Mouse (Mus musculus) forebrain, embryonic 16.5 days (tissue): ENCODE results near the gene Chn1. TPM values are rescaled to one million over a fixed set of nuclear protein-coding genes. Genes with fewer than 3 reads are reported as not detected.

Experiments
- ATAC-seq: fragments of 200-750 bp; cut with Nextera tagmentation; 2 replicates; pipeline ENCODE4 v1.8.0; 2017; ENCODE audit warnings: mild to moderate bottlenecking, moderate library complexity
- H3K27ac ChIP-seq: fragments of 300-500 bp; sonication (generic); 2 replicates; pipeline ENCODE4 v1.5.1; 2014; ENCODE audit warnings: low read length, control low read depth
- H3K27me3 ChIP-seq: fragments of 300-500 bp; sonication (generic); replicated peaks from 2 replicates; pipeline ENCODE4 v1.6.1; 2014; ENCODE audit warnings: low read length; ENCODE audit not compliant: control insufficient read depth, insufficient read depth
- H3K36me3 ChIP-seq: fragments of 300-500 bp; sonication (generic); 2 replicates; pipeline ENCODE4 v1.6.1; 2014; ENCODE audit not compliant: control insufficient read depth, insufficient read depth
- H3K4me1 ChIP-seq: fragments of 300-500 bp; sonication (generic); replicated peaks from 2 replicates; pipeline ENCODE4 v1.6.1; 2014; ENCODE audit warnings: low read length; ENCODE audit not compliant: control insufficient read depth, insufficient read depth
- H3K4me2 ChIP-seq: fragments of 300-500 bp; sonication (generic); 2 replicates; pipeline ENCODE4 v1.6.1; 2014; ENCODE audit warnings: mild to moderate bottlenecking, low read length, control low read depth
- H3K4me3 ChIP-seq: fragments of 300-500 bp; sonication (generic); replicated peaks from 2 replicates; pipeline ENCODE4 v1.5.1; 2014; ENCODE audit warnings: mild to moderate bottlenecking, low read length, control low read depth
- H3K9ac ChIP-seq: fragments of 300-500 bp; sonication (generic); replicated peaks from 2 replicates; pipeline ENCODE4 v1.6.1; 2014; ENCODE audit warnings: low read depth, low read length, control low read depth
- H3K9me3 ChIP-seq: fragments of 300-500 bp; sonication (generic); 2 replicates; pipeline ENCODE4 v1.6.1; 2016; ENCODE audit warnings: low read length; ENCODE audit not compliant: control insufficient read depth
- WGBS: fragments of 180-500 bp; shearing (Covaris S2); extraction: QIAGEN DNeasy Blood & Tissue Kit; methylation state at CpG from one replicate; pipeline ENCODE4 v1.1.7; 2014; 5-methylcytosine and 5-hydroxymethylcytosine counted together
- polyA plus RNA-seq: library from polyadenylated mRNA; unstranded; fragments of >200 nt; fragmentation: Nextera tagmentation; extraction: Ambion mirVana; gene quantifications from 2 replicates; pipeline ENCODE4 v1.2.1, GENCODE M21; 2015

Chn1 gene
- polyA plus RNA-seq, 1 experiment from 2014 or later: 94.0 TPM

- Histone ChIP-seq H3K36me3 (no peaks in the 10 kb centered on the region), H3K9ac (no peak overlapping the region), H3K4me3 (no peak overlapping the region), H3K27ac (no peak overlapping the region), H3K9me3 (no peaks in the 10 kb centered on the region), H3K4me1 (peaks cover 8% of the 10 kb centered on the region), H3K4me2 (no peak overlapping the region), H3K27me3 (no peaks in the 10 kb centered on the region)
- peak; percentile 41; the same call in 1 of the 2 replicates for ATAC-seq
- WGBS: 9% methylated on average over 7 of the region's 7 CpGs
Observed at GRCm38 (mm10) chr2:73566162-73566561, 209.0 kb downstream of the Chn1 start.

DNA sequence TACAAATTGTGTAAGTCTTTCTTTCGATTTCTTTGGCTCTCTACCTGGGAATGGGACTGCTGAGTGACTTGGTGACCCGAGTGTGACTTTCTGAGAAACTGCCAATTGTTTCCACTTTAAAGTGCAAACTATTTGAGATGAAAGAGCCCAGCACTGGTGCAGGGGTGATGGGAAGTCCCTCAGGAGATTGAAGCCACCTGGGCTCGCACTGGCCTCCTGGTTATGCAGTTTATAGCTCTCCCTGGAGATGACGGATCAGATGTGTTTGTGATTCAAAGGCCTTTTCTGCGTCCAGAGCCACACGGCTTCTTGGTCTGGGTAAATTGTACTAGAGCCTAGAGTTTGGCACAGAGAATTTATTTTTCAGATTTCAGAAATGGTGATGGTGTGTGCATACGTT is 211.5 kb downstream of the Chn1 start:
- no peak overlapping the region for H3K4me3 ChIP-seq
- no peaks in the 10 kb centered on the region for H3K9me3 ChIP-seq
- H3K9ac ChIP-seq: no peak overlapping the region
- H3K4me1 ChIP-seq: peaks cover 9% of the 10 kb centered on the region
- 83% methylated on average over 7 of the region's 7 CpGs for WGBS
- H3K36me3 ChIP-seq: no peaks in the 10 kb centered on the region
- H3K27ac ChIP-seq: no peak overlapping the region
- ATAC-seq: no peak
- no peak overlapping the region for H3K4me2 ChIP-seq
- H3K27me3 ChIP-seq: no peaks in the 10 kb centered on the region

DNA sequence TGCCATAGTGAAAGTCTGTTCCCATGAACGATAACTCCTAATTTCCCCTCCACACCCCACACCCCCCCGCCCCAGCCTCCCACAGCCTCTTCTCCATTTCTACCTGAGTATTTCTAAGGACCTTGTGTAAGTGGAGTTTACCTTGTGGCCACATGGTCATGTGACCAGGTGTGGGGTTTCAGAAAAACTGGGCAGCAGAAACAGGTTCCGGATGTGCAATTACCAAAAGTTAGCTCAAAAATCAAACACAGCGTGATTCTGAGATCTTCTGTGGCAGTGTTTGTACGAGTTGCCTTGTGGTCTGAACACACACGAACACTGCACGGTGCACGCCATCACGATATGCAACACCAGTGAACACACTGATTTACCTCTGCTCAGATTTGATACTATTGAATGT is 212.5 kb downstream of the Chn1 start:
- no peak overlapping the region for H3K4me3 ChIP-seq
- H3K4me2 ChIP-seq: no peak overlapping the region
- no peak overlapping the region for H3K27ac ChIP-seq
- H3K27me3 ChIP-seq: no peaks in the 10 kb centered on the region
- H3K9me3 ChIP-seq: no peaks in the 10 kb centered on the region
- WGBS: 95% methylated on average over 9 of the region's 9 CpGs
- ATAC-seq: no peak
- H3K36me3 ChIP-seq: no peaks in the 10 kb centered on the region
- H3K9ac ChIP-seq: no peak overlapping the region
- peaks cover 9% of the 10 kb centered on the region for H3K4me1 ChIP-seq

GRCm38 (mm10) chr2:73561665-73562063 is 213.5 kb downstream of the Chn1 start:
- WGBS: 2% methylated on average over 8 of the region's 8 CpGs
- peaks cover 9% of the 10 kb centered on the region for H3K4me1 ChIP-seq
- H3K9ac ChIP-seq: no peak overlapping the region

DNA sequence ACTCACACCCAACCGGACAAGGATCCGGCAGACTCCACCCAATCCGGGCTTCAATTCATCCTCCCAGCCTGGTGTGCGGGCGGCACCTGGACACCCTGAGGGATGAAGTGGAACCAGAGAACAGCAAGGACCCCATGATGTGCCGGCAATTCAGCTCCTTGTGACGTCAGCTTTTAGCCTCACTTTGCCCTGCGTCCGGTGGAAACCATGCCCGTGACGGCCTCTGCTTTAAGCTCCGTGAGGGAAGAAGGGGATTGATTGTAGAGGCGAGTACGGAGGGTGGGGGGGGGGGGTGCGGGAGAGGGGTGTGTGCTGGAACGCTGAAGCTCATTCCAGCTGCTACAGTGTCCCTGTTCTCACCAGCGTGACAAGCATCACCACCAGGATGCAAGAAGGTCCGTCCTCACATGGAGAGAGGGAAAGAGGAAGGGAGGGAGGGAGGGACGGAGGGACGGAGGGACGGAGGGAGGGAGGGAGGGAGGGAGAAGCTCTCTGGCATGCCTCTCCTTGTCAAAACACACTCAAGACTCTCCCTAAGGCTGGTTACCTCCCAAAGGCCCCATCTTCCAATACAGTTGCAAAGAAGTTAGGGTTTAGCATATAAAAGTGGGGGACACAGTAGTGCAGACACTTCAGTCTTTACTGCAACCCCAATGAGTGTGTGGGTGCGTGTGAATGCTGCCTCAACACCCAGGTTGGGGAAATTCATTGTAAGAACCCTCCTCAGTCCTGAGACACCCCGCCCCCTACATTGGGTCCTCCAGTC is 214.1 kb downstream of the Chn1 start:
- peak; percentile 62 for ATAC-seq
- Histone ChIP-seq H3K9ac (peak overlapping the region; percentile 47), H3K27ac (no peak overlapping the region), H3K9me3 (no peaks in the 10 kb centered on the region), H3K4me1 (peaks cover 9% of the 10 kb centered on the region), H3K36me3 (no peaks in the 10 kb centered on the region), H3K4me2 (peak overlapping the region; percentile 64), H3K27me3 (no peaks in the 10 kb centered on the region), H3K4me3 (peak overlapping the region; percentile 38)
- 1% methylated on average over 22 of the region's 23 CpGs for WGBS

More at GRCm38 (mm10) chr2:73561665-73562063, 213.5 kb downstream of the Chn1 start:
- peak; percentile 60 for ATAC-seq
- H3K4me2 ChIP-seq: peak overlapping the region; percentile 64
- H3K27me3 ChIP-seq: no peaks in the 10 kb centered on the region
- H3K36me3 ChIP-seq: no peaks in the 10 kb centered on the region
- H3K27ac ChIP-seq: no peak overlapping the region
- peak overlapping the region; percentile 38 for H3K4me3 ChIP-seq
- H3K9me3 ChIP-seq: no peaks in the 10 kb centered on the region

Other genes starting within 250 kb of the Chn1 start
- gene Wipf1, start 245.6 kb downstream of the Chn1 start, polyA plus RNA-seq: 1.8 and 2.3 TPM in 2 replicates
- gene Chrna1, start 195.0 kb downstream of the Chn1 start, polyA plus RNA-seq: 0.09 and 0.10 TPM in 2 replicates
- 123 and 124 TPM in 2 replicates for gene Atf2, start 117.3 kb upstream of the Chn1 start, polyA plus RNA-seq
- gene Atp5g3, start 136.0 kb upstream of the Chn1 start, polyA plus RNA-seq: 848 and 855 TPM in 2 replicates